Mouse (Mus musculus): ENCODE measurements at regions not wholly inside any gene's neighbourhood (a gene's known extent, or its start where the extent isn't known, plus 50 kb on each side); places are given as distances from the start of the nearest gene placed in this dataset.

DNA sequence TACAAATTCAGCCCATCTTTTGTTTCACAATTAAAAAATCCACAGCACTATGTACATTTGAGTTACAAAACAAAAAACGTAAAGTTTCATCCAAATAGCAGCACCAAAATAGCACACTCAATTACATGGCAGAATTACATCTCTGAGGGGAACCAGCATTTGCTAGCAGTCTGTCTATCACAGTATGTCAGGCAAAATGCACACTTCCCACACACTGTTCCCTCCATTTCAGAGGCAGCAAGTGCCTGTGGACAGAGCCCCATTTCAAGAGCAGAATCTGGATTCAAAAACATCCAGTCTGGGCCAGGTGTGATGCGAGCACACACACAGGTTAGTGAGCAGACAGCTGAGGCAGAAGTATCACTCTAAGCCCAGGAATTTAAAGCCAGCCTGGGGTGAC, 261.8 kb downstream of the Tex13c3 start:
- no peak overlapping the region for H3K27ac ChIP-seq (ENCODE audit: insufficient read depth, low read length)
- H3K4me3 ChIP-seq (ENCODE audit: low read depth, low read length), result no peak overlapping the region
- no peaks in the 10 kb centered on the region for H3K4me1 ChIP-seq (ENCODE audit: control insufficient read depth, insufficient read depth, low read length)
- H3K9me3 ChIP-seq (replicated peaks; ENCODE audit: control insufficient read depth, insufficient read depth, low read length, poor library complexity, severe bottlenecking), result no peaks in the 10 kb centered on the region
- TF ChIP-seq EP300 (IDR thresholded peaks at IDR 0.05; ENCODE audit: insufficient read depth, low read depth, low read length), result no peak
- no peak for TF ChIP-seq CTCF (IDR thresholded peaks at IDR 0.05; ENCODE audit: low read depth, low read length)
- TF ChIP-seq POLR2A (IDR thresholded peaks at IDR 0.05; ENCODE audit: insufficient read depth, low read length), result no peak
- H3K9ac ChIP-seq (ENCODE audit: low read depth, poor library complexity, severe bottlenecking), result no peak overlapping the region
- H3K36me3 ChIP-seq (ENCODE audit: control insufficient read depth, insufficient read depth, low read length, poor library complexity, severe bottlenecking), result no peaks in the 10 kb centered on the region
- H3K27me3 ChIP-seq (ENCODE audit: control insufficient read depth, insufficient read depth, low read length, poor library complexity, severe bottlenecking), result no peaks in the 10 kb centered on the region

DNA sequence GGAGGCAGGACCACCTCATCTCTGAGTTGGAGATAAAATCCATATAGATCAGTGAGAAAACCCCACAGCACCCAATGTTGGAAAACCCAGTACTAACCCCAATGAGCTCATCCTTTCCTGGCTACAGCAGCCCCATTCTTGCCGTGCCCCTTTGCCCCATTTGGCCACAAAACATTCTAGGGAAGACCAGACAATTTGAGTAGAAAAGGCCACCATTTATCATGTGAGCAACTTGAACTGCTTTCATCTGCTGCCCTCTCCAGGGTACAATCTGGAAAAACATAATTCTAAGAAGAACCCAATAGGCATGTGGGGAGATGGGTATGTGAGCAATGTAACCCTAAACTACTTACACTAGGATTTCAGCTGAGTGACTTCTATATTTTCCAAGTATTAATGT, 274.7 kb downstream of the Tex13c3 start:
- TF ChIP-seq POLR2A (IDR thresholded peaks at IDR 0.05; ENCODE audit: insufficient read depth, low read length) (no peak), EP300 (IDR thresholded peaks at IDR 0.05; ENCODE audit: insufficient read depth, low read depth, low read length) (no peak), CTCF (IDR thresholded peaks at IDR 0.05; ENCODE audit: low read depth, low read length) (no peak)
- Histone ChIP-seq H3K4me3 (ENCODE audit: low read depth, low read length) (no peak overlapping the region), H3K36me3 (ENCODE audit: control insufficient read depth, insufficient read depth, low read length, poor library complexity, severe bottlenecking) (no peaks in the 10 kb centered on the region), H3K9me3 (replicated peaks; ENCODE audit: control insufficient read depth, insufficient read depth, low read length, poor library complexity, severe bottlenecking) (no peaks in the 10 kb centered on the region), H3K9ac (ENCODE audit: low read depth, poor library complexity, severe bottlenecking) (no peak overlapping the region), H3K27ac (ENCODE audit: insufficient read depth, low read length) (no peak overlapping the region), H3K27me3 (ENCODE audit: control insufficient read depth, insufficient read depth, low read length, poor library complexity, severe bottlenecking) (no peaks in the 10 kb centered on the region), H3K4me1 (ENCODE audit: control insufficient read depth, insufficient read depth, low read length) (no peaks in the 10 kb centered on the region)

DNA sequence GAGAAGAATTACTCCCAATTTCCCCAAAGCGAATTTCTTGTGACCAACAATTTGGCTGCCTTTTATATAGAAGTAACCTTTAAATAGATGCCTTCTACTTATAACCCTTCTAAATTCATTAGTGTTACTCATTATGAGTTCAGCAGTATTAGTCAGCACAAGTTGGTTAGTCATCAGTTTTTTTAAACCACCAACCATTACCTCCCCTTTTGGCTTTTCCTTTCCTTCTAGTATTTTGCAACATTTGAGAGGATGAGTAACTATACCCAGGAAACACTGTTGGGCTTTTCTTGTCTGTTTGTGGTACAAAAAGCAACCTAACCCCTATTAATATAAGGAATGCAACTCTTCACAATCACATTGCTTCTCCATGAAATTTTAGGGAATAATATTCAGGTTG, 278.6 kb downstream of the Tex13c3 start:
- Histone ChIP-seq H3K9me3 (replicated peaks; ENCODE audit: control insufficient read depth, insufficient read depth, low read length, poor library complexity, severe bottlenecking) (no peaks in the 10 kb centered on the region), H3K27ac (ENCODE audit: insufficient read depth, low read length) (no peak overlapping the region), H3K36me3 (ENCODE audit: control insufficient read depth, insufficient read depth, low read length, poor library complexity, severe bottlenecking) (no peaks in the 10 kb centered on the region), H3K4me1 (ENCODE audit: control insufficient read depth, insufficient read depth, low read length) (no peaks in the 10 kb centered on the region), H3K9ac (ENCODE audit: low read depth, poor library complexity, severe bottlenecking) (no peak overlapping the region), H3K27me3 (ENCODE audit: control insufficient read depth, insufficient read depth, low read length, poor library complexity, severe bottlenecking) (no peaks in the 10 kb centered on the region), H3K4me3 (ENCODE audit: low read depth, low read length) (no peak overlapping the region)
- TF ChIP-seq CTCF (IDR thresholded peaks at IDR 0.05; ENCODE audit: low read depth, low read length) (no peak), POLR2A (IDR thresholded peaks at IDR 0.05; ENCODE audit: insufficient read depth, low read length) (no peak), EP300 (IDR thresholded peaks at IDR 0.05; ENCODE audit: insufficient read depth, low read depth, low read length) (no peak)

DNA sequence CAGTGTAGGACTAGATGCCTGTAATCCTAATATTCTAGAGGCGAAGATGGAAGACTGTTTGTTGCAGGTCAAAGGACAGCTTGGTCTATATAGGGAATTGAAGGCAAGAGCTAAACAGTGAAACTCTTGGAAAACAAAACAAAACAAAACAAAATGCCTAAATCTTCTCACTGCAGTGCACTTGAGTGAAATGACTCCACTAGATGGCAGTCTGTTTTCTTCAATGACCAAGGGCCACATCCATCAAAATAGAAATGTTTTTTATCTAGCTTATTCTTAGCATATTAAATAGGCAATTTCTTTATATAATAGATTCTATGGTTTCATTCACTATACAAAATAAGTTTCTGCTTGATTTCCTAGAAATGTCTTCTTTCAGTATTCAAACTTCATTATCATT, 279.7 kb downstream of the Tex13c3 start:
- Histone ChIP-seq H3K27ac (ENCODE audit: insufficient read depth, low read length) (no peak overlapping the region), H3K9me3 (replicated peaks; ENCODE audit: control insufficient read depth, insufficient read depth, low read length, poor library complexity, severe bottlenecking) (no peaks in the 10 kb centered on the region), H3K27me3 (ENCODE audit: control insufficient read depth, insufficient read depth, low read length, poor library complexity, severe bottlenecking) (no peaks in the 10 kb centered on the region), H3K9ac (ENCODE audit: low read depth, poor library complexity, severe bottlenecking) (no peak overlapping the region), H3K36me3 (ENCODE audit: control insufficient read depth, insufficient read depth, low read length, poor library complexity, severe bottlenecking) (no peaks in the 10 kb centered on the region), H3K4me3 (ENCODE audit: low read depth, low read length) (no peak overlapping the region), H3K4me1 (ENCODE audit: control insufficient read depth, insufficient read depth, low read length) (no peaks in the 10 kb centered on the region)
- no peak for TF ChIP-seq EP300 (IDR thresholded peaks at IDR 0.05; ENCODE audit: insufficient read depth, low read depth, low read length)
- no peak for TF ChIP-seq POLR2A (IDR thresholded peaks at IDR 0.05; ENCODE audit: insufficient read depth, low read length)
- TF ChIP-seq CTCF (IDR thresholded peaks at IDR 0.05; ENCODE audit: low read depth, low read length), result no peak

DNA sequence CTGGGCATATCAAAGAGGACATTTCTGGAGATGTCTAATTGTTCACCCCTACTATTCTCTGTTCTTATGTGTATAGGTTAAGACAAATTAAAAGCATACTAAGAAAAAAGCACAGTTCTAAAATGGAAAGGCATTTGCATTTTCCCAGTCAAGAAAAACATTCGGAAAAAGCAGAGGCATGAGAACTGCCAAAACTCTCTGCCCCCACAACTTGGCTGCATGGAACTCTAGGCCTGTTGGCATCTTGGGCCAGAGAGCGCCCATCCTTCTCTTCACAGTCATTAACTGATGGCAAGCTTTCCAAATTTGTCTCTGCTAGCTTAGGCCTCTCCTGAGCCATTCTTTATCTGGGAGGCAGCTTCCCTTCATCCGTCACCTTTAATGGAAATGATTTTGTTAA, 281.6 kb downstream of the Tex13c3 start:
- H3K27me3 ChIP-seq (ENCODE audit: control insufficient read depth, insufficient read depth, low read length, poor library complexity, severe bottlenecking), result no peaks in the 10 kb centered on the region
- no peak overlapping the region for H3K4me3 ChIP-seq (ENCODE audit: low read depth, low read length)
- TF ChIP-seq POLR2A (IDR thresholded peaks at IDR 0.05; ENCODE audit: insufficient read depth, low read length) (no peak), CTCF (IDR thresholded peaks at IDR 0.05; ENCODE audit: low read depth, low read length) (no peak), EP300 (IDR thresholded peaks at IDR 0.05; ENCODE audit: insufficient read depth, low read depth, low read length) (no peak)
- H3K4me1 ChIP-seq (ENCODE audit: control insufficient read depth, insufficient read depth, low read length), result no peaks in the 10 kb centered on the region
- H3K36me3 ChIP-seq (ENCODE audit: control insufficient read depth, insufficient read depth, low read length, poor library complexity, severe bottlenecking), result no peaks in the 10 kb centered on the region
- no peaks in the 10 kb centered on the region for H3K9me3 ChIP-seq (replicated peaks; ENCODE audit: control insufficient read depth, insufficient read depth, low read length, poor library complexity, severe bottlenecking)
- H3K27ac ChIP-seq (ENCODE audit: insufficient read depth, low read length), result no peak overlapping the region
- no peak overlapping the region for H3K9ac ChIP-seq (ENCODE audit: low read depth, poor library complexity, severe bottlenecking)

DNA sequence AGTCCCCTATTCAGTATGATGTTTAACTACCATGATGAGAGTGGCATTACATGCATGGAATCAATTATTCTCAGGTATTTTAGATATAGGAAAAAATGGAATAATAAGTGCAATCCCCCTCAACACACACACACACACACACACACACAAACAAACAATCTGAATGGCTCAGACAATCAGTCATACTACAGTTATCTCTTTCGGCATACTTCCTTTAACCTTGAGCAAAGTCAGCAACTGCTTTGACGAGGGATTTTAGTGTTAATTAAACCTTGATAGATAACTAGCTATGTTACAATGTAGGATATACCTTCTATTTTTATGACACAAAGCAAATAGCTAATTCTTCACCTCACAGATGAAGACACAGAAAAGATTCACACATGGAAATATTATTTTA, 312.1 kb downstream of the Tex13c3 start:
- TF ChIP-seq POLR2A (IDR thresholded peaks at IDR 0.05; ENCODE audit: insufficient read depth, low read length) (no peak), CTCF (IDR thresholded peaks at IDR 0.05; ENCODE audit: low read depth, low read length) (no peak), EP300 (IDR thresholded peaks at IDR 0.05; ENCODE audit: insufficient read depth, low read depth, low read length) (no peak)
- no peaks in the 10 kb centered on the region for H3K9me3 ChIP-seq (replicated peaks; ENCODE audit: control insufficient read depth, insufficient read depth, low read length, poor library complexity, severe bottlenecking)
- no peaks in the 10 kb centered on the region for H3K27me3 ChIP-seq (ENCODE audit: control insufficient read depth, insufficient read depth, low read length, poor library complexity, severe bottlenecking)
- no peak overlapping the region for H3K4me3 ChIP-seq (ENCODE audit: low read depth, low read length)
- no peak overlapping the region for H3K9ac ChIP-seq (ENCODE audit: low read depth, poor library complexity, severe bottlenecking)
- H3K27ac ChIP-seq (ENCODE audit: insufficient read depth, low read length), result no peak overlapping the region
- no peaks in the 10 kb centered on the region for H3K36me3 ChIP-seq (ENCODE audit: control insufficient read depth, insufficient read depth, low read length, poor library complexity, severe bottlenecking)
- no peaks in the 10 kb centered on the region for H3K4me1 ChIP-seq (ENCODE audit: control insufficient read depth, insufficient read depth, low read length)
